Mouse (Mus musculus) G1E (cell line): ENCODE results near the gene Prrxl1.

Source experiments
- CTCF ChIP-seq: IDR thresholded peaks from 2 replicates; pipeline ENCODE4 v1.5.1; 2012; ENCODE audit warnings: low read depth, low read length, inconsistent platforms, mixed read lengths
- POLR2AphosphoS5 ChIP-seq: IDR thresholded peaks from 2 replicates; pipeline ENCODE4 v1.6.1; 2012; ENCODE audit warnings: low read depth, low read length, inconsistent platforms; ENCODE audit not compliant: insufficient replicate concordance

- TF ChIP-seq POLR2AphosphoS5 (no peak), CTCF (no peak)
Observed at GRCm38 (mm10) chr14:32696344-32696743, 97.1 kb downstream of the Prrxl1 start.
